Mouse (Mus musculus) midbrain, postnatal 0 days (tissue): ENCODE measurements at regions not wholly inside any gene's neighbourhood (a gene's known extent, or its start where the extent isn't known, plus 50 kb on each side); places are given as distances from the start of the nearest gene placed in this dataset.

Source experiments
- ATAC-seq: fragments of 200-750 bp; cut with Nextera tagmentation; 2 replicates; pipeline ENCODE4 v1.8.0; 2017; ENCODE audit warnings: moderate number of reproducible peaks, mild to moderate bottlenecking, moderate TSS enrichment, moderate library complexity; ENCODE audit not compliant: low FRiP score
- DNase-seq: peaks from one replicate; pipeline ENCODE4 v3.0.0-alpha.2; 2015; ENCODE audit warnings: low spot score
- H3K27ac ChIP-seq: fragments of 300-500 bp; sonication (generic); 2 replicates; pipeline ENCODE4 v1.5.1; 2014; ENCODE audit warnings: low read depth, mild to moderate bottlenecking, low read length, mixed read lengths
- H3K27me3 ChIP-seq: fragments of 300-500 bp; sonication (generic); 2 replicates; pipeline ENCODE4 v1.6.1; 2014; ENCODE audit warnings: low read length, control low read depth, mixed read lengths; ENCODE audit not compliant: insufficient read depth
- H3K36me3 ChIP-seq: fragments of 300-500 bp; sonication (generic); 2 replicates; pipeline ENCODE4 v1.6.1; 2014; ENCODE audit warnings: low read length, control low read depth, mixed read lengths; ENCODE audit not compliant: insufficient read depth
- H3K4me1 ChIP-seq: fragments of 300-500 bp; sonication (generic); 2 replicates; pipeline ENCODE4 v1.6.1; 2014; ENCODE audit warnings: mild to moderate bottlenecking, control low read depth, antibody characterized with exemption, low read length, mixed read lengths; ENCODE audit not compliant: insufficient read depth
- H3K4me2 ChIP-seq: fragments of 300-500 bp; sonication (generic); 2 replicates; pipeline ENCODE4 v1.6.1; 2014; ENCODE audit warnings: low read depth, mild to moderate bottlenecking, low read length, mixed read lengths; ENCODE audit not compliant: poor library complexity, severe bottlenecking
- H3K4me3 ChIP-seq: fragments of 300-500 bp; sonication (generic); 2 replicates; pipeline ENCODE4 v1.5.1; 2014; ENCODE audit warnings: low read depth, mild to moderate bottlenecking, low read length, moderate library complexity
- H3K9ac ChIP-seq: fragments of 300-500 bp; sonication (generic); replicated peaks from 2 replicates; pipeline ENCODE4 v1.6.1; 2014; ENCODE audit warnings: mild to moderate bottlenecking, low read length, moderate library complexity, mixed read lengths; ENCODE audit not compliant: poor library complexity, severe bottlenecking
- H3K9me3 ChIP-seq: fragments of 300-500 bp; sonication (generic); 2 replicates; pipeline ENCODE4 v1.6.1; 2016; ENCODE audit warnings: low read length, control low read depth
- CTCF ChIP-seq: IDR thresholded peaks from 2 replicates; pipeline ENCODE4 v1.5.1; 2016; ENCODE audit warnings: antibody characterized with exemption, mild to moderate bottlenecking
- WGBS: fragments of 180-500 bp; shearing (Covaris S2); extraction: QIAGEN DNeasy Blood & Tissue Kit; methylation state at CpG from one replicate; pipeline ENCODE4 v1.1.7; 2014; 5-methylcytosine and 5-hydroxymethylcytosine counted together

GRCm38 (mm10) chr7:67825636-67826280 lies 66.2 kb upstream of the Synm start:
- H3K27me3 ChIP-seq: no peaks in the 10 kb centered on the region
- H3K4me2 ChIP-seq: no peak overlapping the region
- no peaks in the 10 kb centered on the region for H3K4me1 ChIP-seq
- no peaks in the 10 kb centered on the region for H3K9me3 ChIP-seq
- no peak overlapping the region for H3K9ac ChIP-seq
- DNase-seq (no peak), ATAC-seq (no peak)
- H3K4me3 ChIP-seq: no peak overlapping the region
- H3K27ac ChIP-seq: no peak overlapping the region
- H3K36me3 ChIP-seq: no peaks in the 10 kb centered on the region
- 79% methylated on average over 7 of the region's 7 CpGs for WGBS
- TF ChIP-seq CTCF: no peak

GRCm38 (mm10) chr7:67823943-67824645 lies 64.6 kb upstream of the Synm start:
- Histone ChIP-seq H3K27me3 (no peaks in the 10 kb centered on the region), H3K9me3 (no peaks in the 10 kb centered on the region), H3K36me3 (no peaks in the 10 kb centered on the region), H3K4me2 (no peak overlapping the region), H3K4me1 (no peaks in the 10 kb centered on the region), H3K27ac (no peak overlapping the region), H3K9ac (no peak overlapping the region), H3K4me3 (no peak overlapping the region)
- TF ChIP-seq CTCF: no peak
- WGBS: 65% methylated on average over 8 of the region's 8 CpGs
- ATAC-seq (no peak), DNase-seq (no peak)

- Histone ChIP-seq H3K27me3 (no peaks in the 10 kb centered on the region), H3K9me3 (no peaks in the 10 kb centered on the region), H3K27ac (no peak overlapping the region), H3K36me3 (no peaks in the 10 kb centered on the region), H3K4me2 (no peak overlapping the region), H3K9ac (no peak overlapping the region), H3K4me3 (no peak overlapping the region), H3K4me1 (no peaks in the 10 kb centered on the region)
- DNase-seq (no peak), ATAC-seq (no peak)
- TF ChIP-seq CTCF: no peak
- 98% methylated on average over 5 of the region's 5 CpGs for WGBS
Observed at GRCm38 (mm10) chr7:67819551-67819950, 60.0 kb upstream of the Synm start.

GRCm38 (mm10) chr7:67817556-67817955 lies 58.0 kb upstream of the Synm start:
- no peak for TF ChIP-seq CTCF
- no peak overlapping the region for H3K27ac ChIP-seq
- WGBS: 93% methylated on average over 6 of the region's 6 CpGs
- DNase-seq (no peak), ATAC-seq (no peak)
- no peaks in the 10 kb centered on the region for H3K36me3 ChIP-seq
- H3K4me2 ChIP-seq: no peak overlapping the region
- H3K27me3 ChIP-seq: no peaks in the 10 kb centered on the region
- H3K4me3 ChIP-seq: no peak overlapping the region
- H3K4me1 ChIP-seq: no peaks in the 10 kb centered on the region
- no peak overlapping the region for H3K9ac ChIP-seq
- H3K9me3 ChIP-seq: no peaks in the 10 kb centered on the region

GRCm38 (mm10) chr7:67814861-67815260 lies 55.3 kb upstream of the Synm start:
- Histone ChIP-seq H3K27ac (no peak overlapping the region), H3K4me2 (no peak overlapping the region), H3K9ac (no peak overlapping the region), H3K4me3 (no peak overlapping the region), H3K36me3 (no peaks in the 10 kb centered on the region), H3K4me1 (no peaks in the 10 kb centered on the region), H3K9me3 (no peaks in the 10 kb centered on the region), H3K27me3 (no peaks in the 10 kb centered on the region)
- no peak for ATAC-seq
- no peak for DNase-seq
- TF ChIP-seq CTCF: no peak
- WGBS: 76% methylated on average over 9 of the region's 9 CpGs
